Mouse (Mus musculus) hindbrain, embryonic 12.5 days (tissue): ENCODE results near the gene Ccdc97. TPM values are rescaled to one million over a fixed set of nuclear protein-coding genes. Genes with fewer than 3 reads are reported as not detected.

Source experiments
- ATAC-seq: fragments of 200-750 bp; cut with Nextera tagmentation; 2 replicates; pipeline ENCODE4 v1.8.0; 2017; ENCODE audit warnings: moderate TSS enrichment; ENCODE audit not compliant: low FRiP score
- H3K27ac ChIP-seq: fragments of 300-500 bp; sonication (generic); 2 replicates; pipeline ENCODE4 v1.5.1; 2016; ENCODE audit warnings: mild to moderate bottlenecking
- H3K27me3 ChIP-seq: fragments of 300-500 bp; sonication (generic); 2 replicates; pipeline ENCODE4 v1.6.1; 2016; ENCODE audit warnings: mild to moderate bottlenecking
- H3K36me3 ChIP-seq: fragments of 300-500 bp; sonication (generic); 2 replicates; pipeline ENCODE4 v1.6.1; 2016; ENCODE audit warnings: mild to moderate bottlenecking
- H3K4me1 ChIP-seq: fragments of 300-500 bp; sonication (generic); 2 replicates; pipeline ENCODE4 v1.6.1; 2016
- H3K4me2 ChIP-seq: fragments of 300-500 bp; sonication (generic); replicated peaks from 2 replicates; pipeline ENCODE4 v1.6.1; 2016; ENCODE audit warnings: mild to moderate bottlenecking
- H3K4me3 ChIP-seq: fragments of 300-500 bp; sonication (generic); 2 replicates; pipeline ENCODE4 v1.5.1; 2016; ENCODE audit warnings: mild to moderate bottlenecking
- H3K9ac ChIP-seq: fragments of 300-500 bp; sonication (generic); 2 replicates; pipeline ENCODE4 v1.6.1; 2016; ENCODE audit warnings: mild to moderate bottlenecking, moderate library complexity
- H3K9me3 ChIP-seq: fragments of 300-500 bp; sonication (generic); replicated peaks from 2 replicates; pipeline ENCODE4 v1.6.1; 2016; ENCODE audit warnings: mild to moderate bottlenecking
- WGBS: fragments of 180-500 bp; shearing (Covaris S2); methylation state at CpG from one replicate; pipeline ENCODE4 v1.1.7; 2016; 5-methylcytosine and 5-hydroxymethylcytosine counted together
- polyA plus RNA-seq: library from polyadenylated mRNA; unstranded; fragments of >200 nt; fragmentation: Nextera tagmentation; extraction: Ambion mirVana; gene quantifications from 2 replicates; pipeline ENCODE4 v1.2.1, GENCODE M21; 2016

The Ccdc97 gene
- polyA plus RNA-seq, 1 experiment from 2014 or later = 32.8 TPM

GRCm38 (mm10) chr7:25671686-25672085 lies 47.2 kb downstream of the Ccdc97 start:
- Histone ChIP-seq H3K27me3 (peaks cover 38% of the 10 kb centered on the region), H3K4me2 (no peak overlapping the region), H3K36me3 (peaks cover 28% of the 10 kb centered on the region), H3K9me3 (no peaks in the 10 kb centered on the region), H3K4me1 (peaks cover 8% of the 10 kb centered on the region; the same call in 1 of the 2 replicates), H3K27ac (no peak overlapping the region), H3K4me3 (no peak overlapping the region), H3K9ac (no peak overlapping the region)
- no peak for ATAC-seq
- 75% methylated on average over 2 of the region's 2 CpGs for WGBS

- H3K4me2 ChIP-seq = no peak overlapping the region
- no peak for ATAC-seq
- 86% methylated on average over 4 of the region's 4 CpGs for WGBS
- H3K9ac ChIP-seq = no peak overlapping the region
- H3K4me3 ChIP-seq = no peak overlapping the region
- peaks cover 5% of the 10 kb centered on the region; the same call in 1 of the 2 replicates for H3K4me1 ChIP-seq
- H3K27me3 ChIP-seq = peaks cover 22% of the 10 kb centered on the region
- no peak overlapping the region for H3K27ac ChIP-seq
- peaks cover 41% of the 10 kb centered on the region for H3K36me3 ChIP-seq
- H3K9me3 ChIP-seq = no peaks in the 10 kb centered on the region
Observed at GRCm38 (mm10) chr7:25670096-25670495, 48.8 kb downstream of the Ccdc97 start.

- H3K27ac ChIP-seq = no peak overlapping the region
- no peak overlapping the region for H3K4me3 ChIP-seq
- H3K27me3 ChIP-seq = peaks cover 17% of the 10 kb centered on the region
- H3K36me3 ChIP-seq = peaks cover 45% of the 10 kb centered on the region
- 80% methylated on average over 9 of the region's 9 CpGs for WGBS
- ATAC-seq = no peak
- no peak overlapping the region for H3K9ac ChIP-seq
- no peaks in the 10 kb centered on the region for H3K9me3 ChIP-seq
- peaks cover under 1% of the 10 kb centered on the region; the same call in 1 of the 2 replicates for H3K4me1 ChIP-seq
- no peak overlapping the region for H3K4me2 ChIP-seq
Observed at GRCm38 (mm10) chr7:25669631-25670030, 49.3 kb downstream of the Ccdc97 start.

- no peak for ATAC-seq
- H3K4me2 ChIP-seq = no peak overlapping the region
- H3K9ac ChIP-seq = no peak overlapping the region
- no peak overlapping the region for H3K27ac ChIP-seq
- H3K27me3 ChIP-seq = peaks cover 13% of the 10 kb centered on the region
- no peaks in the 10 kb centered on the region for H3K4me1 ChIP-seq
- WGBS = 80% methylated on average over 10 of the region's 10 CpGs
- no peaks in the 10 kb centered on the region for H3K9me3 ChIP-seq
- H3K36me3 ChIP-seq = peaks cover 50% of the 10 kb centered on the region
- no peak overlapping the region for H3K4me3 ChIP-seq
Observed at GRCm38 (mm10) chr7:25669158-25669557, 49.7 kb downstream of the Ccdc97 start.

- no peaks in the 10 kb centered on the region for H3K9me3 ChIP-seq
- no peak overlapping the region for H3K4me2 ChIP-seq
- no peak overlapping the region for H3K9ac ChIP-seq
- peaks cover 66% of the 10 kb centered on the region for H3K36me3 ChIP-seq
- H3K4me3 ChIP-seq = no peak overlapping the region
- WGBS = 92% methylated on average over 8 of the region's 8 CpGs
- no peak overlapping the region for H3K27ac ChIP-seq
- H3K4me1 ChIP-seq = no peaks in the 10 kb centered on the region
- ATAC-seq = no peak
- H3K27me3 ChIP-seq = no peaks in the 10 kb centered on the region
Observed at GRCm38 (mm10) chr7:25666381-25666780, 52.5 kb downstream of the Ccdc97 start.

Other genes starting within 250 kb of the Ccdc97 start
- 0.81 and 1.8 TPM in 2 replicates for gene Ceacam1, start 241.5 kb downstream of the Ccdc97 start, polyA plus RNA-seq
- gene Ceacam2, start 179.2 kb downstream of the Ccdc97 start, polyA plus RNA-seq = not detected in 2 replicates
- not detected in 2 replicates for gene Erich4, start 103.2 kb downstream of the Ccdc97 start, polyA plus RNA-seq
- 30.4 and 32.3 TPM in 2 replicates for gene Dmac2, start 99.7 kb downstream of the Ccdc97 start, polyA plus RNA-seq
- 1.5 and 2.1 TPM in 2 replicates for gene B3gnt8, start 92.4 kb downstream of the Ccdc97 start, polyA plus RNA-seq
- gene Bckdha, start 60.1 kb downstream of the Ccdc97 start, polyA plus RNA-seq = 44.6 and 45.4 TPM in 2 replicates
- 46.8 and 50.0 TPM in 2 replicates for gene Exosc5, start 59.9 kb downstream of the Ccdc97 start, polyA plus RNA-seq
- 3.5 and 4.6 TPM in 2 replicates for gene Tmem91, start 43.9 kb downstream of the Ccdc97 start, polyA plus RNA-seq
- 25.9 and 30.8 TPM in 2 replicates for gene B9d2, start 38.3 kb downstream of the Ccdc97 start, polyA plus RNA-seq
- 1.6 and 1.8 TPM in 2 replicates for gene Tgfb1, start 32.1 kb downstream of the Ccdc97 start, polyA plus RNA-seq
- 68.6 and 76.6 TPM in 2 replicates for gene Hnrnpul1, start 35.7 kb upstream of the Ccdc97 start, polyA plus RNA-seq
- 36.6 and 40.8 TPM in 2 replicates for gene Axl, start 69.6 kb upstream of the Ccdc97 start, polyA plus RNA-seq
- gene Cyp2s1, start 97.8 kb upstream of the Ccdc97 start, polyA plus RNA-seq = 1.8 TPM in 2 replicates
- not detected in 2 replicates for gene Cyp2b10, start 178.5 kb upstream of the Ccdc97 start, polyA plus RNA-seq